Mouse (Mus musculus) CH12.LX (cell line): ENCODE measurements around the gene Lama5. TPM values are rescaled to one million over a fixed set of nuclear protein-coding genes. Genes with fewer than 3 reads are reported as not detected.

ENCODE experiments used
- DNase-seq: peaks from one replicate; pipeline ENCODE4 v3.0.0-alpha.2; 2013; ENCODE audit errors: extremely low read depth
- H3K27ac ChIP-seq: 2 replicates; pipeline ENCODE4 v1.5.1; 2012; ENCODE audit warnings: low read depth, mild to moderate bottlenecking, control low read depth, moderate library complexity; ENCODE audit not compliant: insufficient read depth
- H3K27me3 ChIP-seq: replicated peaks from 2 replicates; pipeline ENCODE3; 2012; ENCODE audit warnings: inconsistent platforms
- H3K36me3 ChIP-seq, 2 experiments: replicated peaks in 1 of 2; 2 replicates each; pipeline versions ENCODE3 to v1.6.1; 2012; ENCODE audit warnings: inconsistent platforms in 1 of 2, low read length in 1 of 2, mild to moderate bottlenecking in 1 of 2, mixed read lengths in 1 of 2, moderate library complexity in 1 of 2; ENCODE audit not compliant: control insufficient read depth in 1 of 2, insufficient read depth in 1 of 2
- H3K4me1 ChIP-seq, 2 experiments: 2 replicates each; pipeline ENCODE4 v1.6.1; 2012; ENCODE audit warnings: inconsistent platforms in 1 of 2, moderate library complexity in 1 of 2; ENCODE audit not compliant: insufficient read depth in 2 of 2, control insufficient read depth in 1 of 2
- H3K4me2 ChIP-seq: 2 replicates; pipeline ENCODE4 v1.6.1; 2012; ENCODE audit warnings: low read depth, mild to moderate bottlenecking, control low read depth; ENCODE audit not compliant: poor library complexity, insufficient read depth, severe bottlenecking
- H3K4me3 ChIP-seq, 3 experiments: fragments of 150-350 bp in 1 of 3; sonication (generic) in 1 of 3; replicated peaks in 1 of 3; 2 replicates each; pipeline versions ENCODE3 to v1.5.1; 2011 to 2012; ENCODE audit warnings: low read depth in 2 of 3, low read length in 2 of 3, mild to moderate bottlenecking in 2 of 3, moderate library complexity in 2 of 3, control low read depth in 1 of 3, improper control_type of control experiment in 1 of 3, inconsistent platforms in 1 of 3, mixed read lengths in 1 of 3; ENCODE audit not compliant: poor library complexity in 1 of 3
- H3K79me2 ChIP-seq: replicated peaks from 2 replicates; pipeline ENCODE4 v1.6.1; 2012; ENCODE audit warnings: mild to moderate bottlenecking, moderate library complexity; ENCODE audit not compliant: control insufficient read depth, poor library complexity, insufficient read depth, severe bottlenecking; ENCODE audit errors: extremely low read depth
- H3K9ac ChIP-seq: 2 replicates; pipeline ENCODE4 v1.6.1; 2012; ENCODE audit warnings: low read depth, mild to moderate bottlenecking, control low read depth, moderate library complexity; ENCODE audit not compliant: insufficient read depth
- H3K9me3 ChIP-seq: replicated peaks from 2 replicates; pipeline ENCODE3; 2012; ENCODE audit warnings: low read length, inconsistent platforms, mixed read lengths
- BHLHE40 ChIP-seq: IDR thresholded peaks from 2 replicates; pipeline ENCODE4 v1.6.1; 2011; ENCODE audit warnings: mild to moderate bottlenecking, low read depth, low read length, improper control_type of control experiment
- ELF1 ChIP-seq: IDR thresholded peaks from 2 replicates; pipeline ENCODE4 v1.6.1; 2014; ENCODE audit warnings: low read depth, mild to moderate bottlenecking, inconsistent platforms, low read length, improper control_type of control experiment
- EP300 ChIP-seq: IDR thresholded peaks from 2 replicates; pipeline ENCODE4 v1.6.1; 2011; ENCODE audit warnings: low read length, improper control_type of control experiment
- ETS1 ChIP-seq: conservative IDR thresholded peaks from 2 replicates; pipeline ENCODE4 v1.6.1; 2012; ENCODE audit warnings: low read depth, mild to moderate bottlenecking, inconsistent platforms, low read length, improper control_type of control experiment, moderate library complexity
- IRF4 ChIP-seq: IDR thresholded peaks from 2 replicates; pipeline ENCODE4 v1.6.1; 2014; ENCODE audit warnings: low read depth, mild to moderate bottlenecking, inconsistent platforms, low read length, improper control_type of control experiment
- JUN ChIP-seq: IDR thresholded peaks from 2 replicates; pipeline ENCODE4 v1.6.1; 2011; ENCODE audit warnings: low read depth, mild to moderate bottlenecking, low read length, improper control_type of control experiment, moderate library complexity; ENCODE audit not compliant: insufficient read depth
- JUND ChIP-seq: conservative IDR thresholded peaks from 2 replicates; pipeline ENCODE4 v1.6.1; 2011; ENCODE audit warnings: low read depth, low read length, improper control_type of control experiment
- MAZ ChIP-seq: IDR thresholded peaks from 2 replicates; pipeline ENCODE4 v1.6.1; 2012; ENCODE audit warnings: low read depth, mild to moderate bottlenecking, inconsistent platforms, low read length, improper control_type of control experiment, moderate library complexity
- MEF2A ChIP-seq: IDR thresholded peaks from 2 replicates; pipeline ENCODE4 v1.6.1; 2014; ENCODE audit warnings: low read depth, mild to moderate bottlenecking, inconsistent platforms, low read length, improper control_type of control experiment, borderline replicate concordance
- MXI1 ChIP-seq: IDR thresholded peaks from 2 replicates; pipeline ENCODE4 v1.6.1; 2011; ENCODE audit warnings: mild to moderate bottlenecking, low read depth, low read length, improper control_type of control experiment
- MYC ChIP-seq: IDR thresholded peaks from 2 replicates; pipeline ENCODE4 v1.6.1; 2011; ENCODE audit warnings: low read depth, mild to moderate bottlenecking, improper control_type of control experiment, low read length
- RAD21 ChIP-seq: IDR thresholded peaks from 2 replicates; pipeline ENCODE4 v1.6.1; 2011; ENCODE audit warnings: low read depth, mild to moderate bottlenecking, low read length, improper control_type of control experiment, moderate library complexity
- RCOR1 ChIP-seq: conservative IDR thresholded peaks from 2 replicates; pipeline ENCODE4 v1.6.1; 2012; ENCODE audit warnings: low read depth, mild to moderate bottlenecking, inconsistent platforms, low read length, improper control_type of control experiment
- SIN3A ChIP-seq: IDR thresholded peaks from 2 replicates; pipeline ENCODE4 v1.6.1; 2012; ENCODE audit warnings: low read length, improper control_type of control experiment, inconsistent platforms
- TCF12 ChIP-seq: IDR thresholded peaks from 2 replicates; pipeline ENCODE4 v1.6.1; 2014; ENCODE audit warnings: low read depth, mild to moderate bottlenecking, inconsistent platforms, low read length, improper control_type of control experiment
- USF1 ChIP-seq: IDR thresholded peaks from 2 replicates; pipeline ENCODE4 v1.6.1; 2014; ENCODE audit warnings: low read depth, mild to moderate bottlenecking, inconsistent platforms, low read length, improper control_type of control experiment
- USF2 ChIP-seq: conservative IDR thresholded peaks from 2 replicates; pipeline ENCODE4 v1.6.1; 2011; ENCODE audit warnings: low read depth, low read length, improper control_type of control experiment
- ZKSCAN1 ChIP-seq: IDR thresholded peaks from 2 replicates; pipeline ENCODE4 v1.6.1; 2012; ENCODE audit warnings: low read depth, inconsistent platforms, low read length, improper control_type of control experiment, borderline replicate concordance
- ZMIZ1 ChIP-seq: IDR thresholded peaks from 2 replicates; pipeline ENCODE4 v1.6.1; 2012; ENCODE audit warnings: low read depth, mild to moderate bottlenecking, inconsistent platforms, low read length, improper control_type of control experiment
- ZNF384 ChIP-seq: IDR thresholded peaks from 2 replicates; pipeline ENCODE4 v1.6.1; 2012; ENCODE audit warnings: low read depth, low read length, improper control_type of control experiment, inconsistent platforms
- dilution Hi-C: fragments of 300-500 bp; cut with MboI; formaldehyde crosslinking; loops from 2 replicates; pipeline ENCODE4 v1.14.3; 2020; ENCODE audit warnings: low sequenced_read_pairs; ENCODE audit not compliant: extremely low pct_unique_long_range_greater_than_20kb, extremely low pct_ligation_motif_present
- in situ Hi-C: fragments of 300-500 bp; cut with MboI; formaldehyde crosslinking; loops from 3 replicates; pipeline ENCODE4 v1.14.3; 2019; ENCODE audit warnings: low sequenced_read_pairs, low pct_ligation_motif_present, low pct_unique_long_range_greater_than_20kb, mixed read lengths
- polyA plus RNA-seq: library from polyadenylated mRNA; unstranded; fragments of >175 nt; gene quantifications from 2 replicates; pipeline ENCODE4 v1.2.1, GENCODE M21; 2012; ENCODE audit warnings: low read depth; ENCODE audit not compliant: insufficient read length
- total RNA-seq, 2 experiments: library from RNA; depleted of rRNA; stranded (reverse); fragments of 300-350 nt in 1 of 2; fragments of >200 nt in 1 of 2; gene quantifications; 2 replicates each; pipeline ENCODE4 v1.2.3; 2012 to 2014

Lama5 gene
- total and polyA plus RNA-seq, 3 experiments, result 0.20 to 0.85 (median 0.67) TPM

DNA sequence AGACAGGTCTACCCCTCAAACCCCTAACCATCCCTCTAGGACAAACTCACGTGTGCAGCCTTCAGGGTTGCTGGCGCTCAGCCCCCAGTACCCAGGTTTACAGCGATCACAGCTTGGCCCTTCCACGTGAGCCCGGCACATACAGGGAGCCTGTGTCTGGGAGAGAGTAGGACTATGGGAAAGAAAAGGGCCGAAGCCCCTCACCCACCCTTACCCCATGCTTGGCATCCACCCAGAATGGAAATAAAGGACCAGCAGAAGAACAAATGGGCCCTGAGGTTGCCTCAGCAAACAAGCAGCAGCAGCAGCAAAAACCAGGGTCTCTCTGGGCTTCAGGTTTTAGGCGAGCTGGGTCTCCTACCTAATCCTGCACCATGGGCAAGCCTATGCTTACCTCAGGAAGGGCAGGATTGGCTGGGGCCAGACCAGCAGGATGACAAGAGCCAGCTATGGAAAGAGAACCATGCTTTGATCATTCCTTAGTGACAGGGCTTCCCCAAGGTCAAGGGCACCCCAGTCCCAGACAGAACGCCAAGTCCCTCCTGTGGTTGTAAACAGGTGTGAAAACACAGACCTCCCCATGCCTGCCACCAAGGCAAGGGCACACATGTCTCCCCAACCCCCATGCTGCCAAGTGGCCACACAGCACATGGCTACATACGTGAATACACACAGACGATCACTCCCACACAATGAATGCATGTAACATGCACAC, 28.2 kb downstream of the Lama5 start:
- DNase-seq, result no peak
- no peaks in the 10 kb centered on the region for H3K79me2 ChIP-seq
- TF ChIP-seq RAD21, result no peak
- TF ChIP-seq MEF2A, result no peak
- no peak for TF ChIP-seq USF1
- TF ChIP-seq RCOR1, result no peak
- TF ChIP-seq BHLHE40, result no peak
- TF ChIP-seq EP300, result no peak
- TF ChIP-seq JUN, result no peak
- no peak for TF ChIP-seq MAZ
- TF ChIP-seq ZKSCAN1, result no peak
- no peak for TF ChIP-seq IRF4
- TF ChIP-seq MXI1, result no peak
- no peak for TF ChIP-seq ETS1
- no peak for TF ChIP-seq MYC
- TF ChIP-seq USF2, result no peak
- TF ChIP-seq ZMIZ1, result no peak
- no peak for TF ChIP-seq SIN3A
- TF ChIP-seq ELF1, result no peak
- no peak for TF ChIP-seq JUND
- TF ChIP-seq TCF12, result no peak
- TF ChIP-seq ZNF384, result no peak
- H3K4me2 ChIP-seq, result no peak overlapping the region
- dilution Hi-C loops (no loop called here), in situ Hi-C loops (no loop called here)
- H3K36me3 ChIP-seq, result no peaks in the 10 kb centered on the region
- H3K27me3 ChIP-seq, result peaks cover 73% of the 10 kb centered on the region
- H3K4me1 ChIP-seq, result peaks cover 6 to 8% of the 10 kb centered on the region in 2 experiments
- H3K4me3 ChIP-seq, result no peak overlapping the region
- H3K9me3 ChIP-seq, result no peaks in the 10 kb centered on the region
- H3K9ac ChIP-seq, result no peak overlapping the region
- H3K27ac ChIP-seq, result no peak overlapping the region
